Mouse (Mus musculus) hindbrain, embryonic 11.5 days (tissue): ENCODE measurements around the gene Nptxr. TPM values are rescaled to one million over a fixed set of nuclear protein-coding genes. Genes with fewer than 3 reads are reported as not detected.

ENCODE experiments used
- ATAC-seq: fragments of 200-750 bp; cut with Nextera tagmentation; 2 replicates; pipeline ENCODE4 v1.8.0; 2017; ENCODE audit warnings: mild to moderate bottlenecking, moderate TSS enrichment, moderate library complexity; ENCODE audit not compliant: low FRiP score
- DNase-seq: peaks from one replicate; pipeline ENCODE4 v3.0.0-alpha.2; 2015; ENCODE audit warnings: low spot score
- H3K27ac ChIP-seq: fragments of 300-500 bp; sonication (generic); 2 replicates; pipeline ENCODE4 v1.5.1; 2014; ENCODE audit warnings: mild to moderate bottlenecking, low read depth, low read length
- H3K27me3 ChIP-seq: fragments of 300-500 bp; sonication (generic); 2 replicates; pipeline ENCODE4 v1.6.1; 2014; ENCODE audit warnings: mild to moderate bottlenecking, low read length, moderate library complexity, mixed read lengths; ENCODE audit not compliant: control insufficient read depth, insufficient read depth
- H3K36me3 ChIP-seq: fragments of 300-500 bp; sonication (generic); 2 replicates; pipeline ENCODE4 v1.6.1; 2014; ENCODE audit warnings: mild to moderate bottlenecking, low read length, moderate library complexity, mixed read lengths; ENCODE audit not compliant: control insufficient read depth, insufficient read depth
- H3K4me1 ChIP-seq: fragments of 300-500 bp; sonication (generic); replicated peaks from 2 replicates; pipeline ENCODE4 v1.6.1; 2014; ENCODE audit warnings: low read length, mixed read lengths; ENCODE audit not compliant: control insufficient read depth, insufficient read depth
- H3K4me2 ChIP-seq: fragments of 300-500 bp; sonication (generic); replicated peaks from 2 replicates; pipeline ENCODE4 v1.6.1; 2014; ENCODE audit warnings: mild to moderate bottlenecking, low read depth, low read length
- H3K4me3 ChIP-seq: fragments of 300-500 bp; sonication (generic); 2 replicates; pipeline ENCODE4 v1.5.1; 2014; ENCODE audit warnings: low read depth, low read length
- H3K9ac ChIP-seq: fragments of 300-500 bp; sonication (generic); 2 replicates; pipeline ENCODE4 v1.6.1; 2014; ENCODE audit warnings: low read depth, low read length
- H3K9me3 ChIP-seq: fragments of 300-500 bp; sonication (generic); 2 replicates; pipeline ENCODE4 v1.6.1; 2016; ENCODE audit warnings: low read length; ENCODE audit not compliant: control insufficient read depth
- WGBS: fragments of 180-500 bp; shearing (Covaris S2); extraction: QIAGEN DNeasy Blood & Tissue Kit; methylation state at CpG from one replicate; pipeline ENCODE4 v1.1.7; 2014; 5-methylcytosine and 5-hydroxymethylcytosine counted together
- polyA plus RNA-seq: library from polyadenylated mRNA; unstranded; fragments of >200 nt; fragmentation: Nextera tagmentation; extraction: Ambion mirVana; gene quantifications from 2 replicates; pipeline ENCODE4 v1.2.1, GENCODE M21; 2014

The Nptxr gene
- 1.5 and 1.7 TPM in 2 replicates for polyA plus RNA-seq

- Histone ChIP-seq H3K9ac (peak within 1 kb of the TSS; percentile 68), H3K4me2 (peak within 1 kb of the TSS; percentile 91), H3K4me3 (peak within 1 kb of the TSS; percentile 54), H3K4me1 (peaks cover 2% of the 10 kb centered on the region; the same call in 1 of the 2 replicates), H3K36me3 (no peaks in the 10 kb centered on the region), H3K27me3 (peaks cover 46% of the 10 kb centered on the region), H3K9me3 (no peaks in the 10 kb centered on the region), H3K27ac (peak within 1 kb of the TSS; percentile 62)
- ATAC-seq = peak; percentile 84
- DNase-seq = peak; percentile 75
- WGBS = under 1% methylated on average over 68 of the region's 91 CpGs
Measured at GRCm38 (mm10) chr15:79804352-79805071, at the start of gene Nptxr. TSS of gene Nptxr (minus strand) at chr15:79804766.

DNA sequence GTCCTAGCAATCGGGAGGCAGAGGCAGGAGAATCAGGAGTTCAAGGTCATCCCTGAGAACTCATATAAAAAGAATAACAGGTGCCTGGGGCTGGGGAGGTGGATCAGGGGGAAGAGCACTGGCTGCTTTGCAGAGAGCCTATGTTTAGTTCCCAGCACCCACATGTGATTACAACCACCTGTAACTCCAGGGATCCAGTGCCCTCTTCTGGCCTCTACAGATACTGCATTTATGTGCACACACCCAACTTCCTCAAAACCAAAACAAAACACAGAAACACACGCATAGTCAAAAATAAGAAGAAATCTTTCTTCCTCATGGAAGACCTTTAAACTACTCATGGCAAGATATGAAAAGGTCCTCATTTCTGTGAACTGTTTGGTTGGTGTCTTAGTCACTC, 45.6 kb upstream of the Nptxr start:
- H3K27ac ChIP-seq = no peak overlapping the region
- no peaks in the 10 kb centered on the region for H3K36me3 ChIP-seq
- no peaks in the 10 kb centered on the region for H3K9me3 ChIP-seq
- DNase-seq (no peak), ATAC-seq (no peak)
- no peak overlapping the region for H3K4me2 ChIP-seq
- WGBS = 100% methylated on average over 2 of the region's 2 CpGs
- no peak overlapping the region for H3K9ac ChIP-seq
- no peak overlapping the region for H3K4me3 ChIP-seq
- no peaks in the 10 kb centered on the region for H3K27me3 ChIP-seq
- 0 out of 2 replicates have a peak, but pooled peaks cover 2% of the 10 kb centered on the region for H3K4me1 ChIP-seq

GRCm38 (mm10) chr15:79847100-79847499, 42.5 kb upstream of the Nptxr start:
- Histone ChIP-seq H3K27me3 (no peaks in the 10 kb centered on the region), H3K4me3 (no peak overlapping the region), H3K27ac (no peak overlapping the region), H3K4me1 (0 out of 2 replicates have a peak, but pooled peaks cover 2% of the 10 kb centered on the region), H3K36me3 (no peaks in the 10 kb centered on the region), H3K9ac (no peak overlapping the region), H3K9me3 (no peaks in the 10 kb centered on the region), H3K4me2 (no peak overlapping the region)
- WGBS = 24% methylated on average over 5 of the region's 5 CpGs
- ATAC-seq (no peak), DNase-seq (no peak)

DNA sequence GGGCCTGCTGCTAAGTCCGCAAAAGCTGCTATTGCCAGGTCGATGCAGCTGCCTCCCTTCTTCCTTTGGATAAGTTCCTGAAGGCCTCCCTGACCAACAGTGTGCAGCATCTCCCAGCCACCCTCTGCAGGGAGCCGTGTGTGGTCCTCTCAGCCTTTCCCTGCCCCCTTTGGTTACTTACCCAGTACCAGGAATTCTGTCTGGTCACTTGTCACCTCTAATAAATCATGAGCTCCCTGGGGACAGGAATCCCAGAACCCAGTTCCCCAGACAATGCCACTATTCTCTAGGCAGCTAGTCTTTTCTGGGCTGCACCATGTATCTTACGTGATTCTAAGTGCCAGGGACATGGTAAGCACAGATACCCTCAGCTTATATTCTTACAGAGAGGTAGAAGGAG, 41.4 kb upstream of the Nptxr start:
- H3K27ac ChIP-seq = no peak overlapping the region

GRCm38 (mm10) chr15:79842985-79843384, 38.4 kb upstream of the Nptxr start:
- Histone ChIP-seq H3K27me3 (no peaks in the 10 kb centered on the region), H3K9me3 (no peaks in the 10 kb centered on the region), H3K36me3 (no peaks in the 10 kb centered on the region), H3K4me2 (no peak overlapping the region), H3K27ac (no peak overlapping the region), H3K4me3 (no peak overlapping the region), H3K4me1 (0 out of 2 replicates have a peak, but pooled peaks cover 2% of the 10 kb centered on the region), H3K9ac (no peak overlapping the region)
- DNase-seq (no peak), ATAC-seq (no peak)
- 84% methylated on average over 3 of the region's 3 CpGs for WGBS

More for the DNA sequence above, 41.4 kb upstream of the Nptxr start:
- Histone ChIP-seq H3K9ac (no peak overlapping the region), H3K4me3 (no peak overlapping the region), H3K4me2 (no peak overlapping the region), H3K4me1 (0 out of 2 replicates have a peak, but pooled peaks cover 2% of the 10 kb centered on the region), H3K9me3 (no peaks in the 10 kb centered on the region), H3K27me3 (no peaks in the 10 kb centered on the region), H3K36me3 (no peaks in the 10 kb centered on the region)
- no peak for DNase-seq
- WGBS = 71% methylated on average over 4 of the region's 4 CpGs
- no peak for ATAC-seq

DNA sequence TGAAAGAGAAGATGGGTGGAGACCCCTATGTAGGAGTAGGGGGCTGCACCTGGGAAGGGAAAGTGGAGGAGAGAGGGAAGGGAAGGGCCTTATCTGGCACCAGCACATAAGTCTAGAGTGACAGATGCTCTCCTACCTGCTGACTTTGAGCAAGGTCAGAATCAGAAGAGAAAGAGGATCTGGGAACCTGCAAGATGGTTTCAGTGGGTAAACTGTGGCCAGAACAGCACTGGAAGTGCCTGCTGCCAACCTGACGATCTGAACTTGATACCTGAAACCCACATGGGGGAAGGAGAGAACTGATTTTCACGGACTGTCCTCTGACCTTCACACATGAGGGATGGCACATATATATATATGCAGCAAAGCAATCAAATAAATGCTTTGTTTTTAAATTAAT, 35.7 kb upstream of the Nptxr start:
- Histone ChIP-seq H3K9me3 (no peaks in the 10 kb centered on the region), H3K9ac (no peak overlapping the region), H3K4me1 (no peaks in the 10 kb centered on the region), H3K36me3 (no peaks in the 10 kb centered on the region), H3K4me3 (no peak overlapping the region), H3K4me2 (no peak overlapping the region), H3K27me3 (no peaks in the 10 kb centered on the region), H3K27ac (no peak overlapping the region)
- no peak for DNase-seq
- ATAC-seq = no peak
- WGBS = 66% methylated on average over 2 of the region's 2 CpGs

DNA sequence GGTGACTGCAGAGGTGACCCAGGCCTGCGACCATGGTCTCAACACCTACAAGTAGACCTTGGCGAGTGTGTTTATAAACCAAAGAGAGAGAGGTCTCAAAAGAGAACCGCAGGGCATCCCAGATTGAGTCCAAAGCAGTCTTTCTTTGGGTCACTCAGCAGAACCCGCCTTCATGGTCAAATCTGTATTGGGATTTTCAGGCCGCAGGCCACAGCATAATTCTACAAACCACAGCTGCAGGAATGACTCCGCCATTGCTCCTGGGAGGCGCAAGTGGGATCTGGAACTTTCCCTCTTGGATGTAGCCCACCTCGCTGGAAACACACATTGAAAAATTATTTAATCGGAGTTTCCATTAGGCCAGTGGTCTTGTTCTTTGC, 30.3 kb upstream of the Nptxr start:
- 53% methylated on average over 9 of the region's 9 CpGs for WGBS
- Histone ChIP-seq H3K4me2 (peak overlapping the region; percentile 86), H3K4me1 (peaks cover 6% of the 10 kb centered on the region; the same call in 1 of the 2 replicates)

GRCm38 (mm10) chr15:79834130-79834880, 29.7 kb upstream of the Nptxr start, which contains the start of the genes Npcd and Cbx6:
TSS of gene Npcd (minus strand) at chr15:79834237.
TSS of gene Cbx6 (minus strand) at chr15:79834688.
- peak; percentile 99 for DNase-seq
- under 1% methylated on average over 51 of the region's 58 CpGs for WGBS
- no peaks in the 10 kb centered on the region for H3K36me3 ChIP-seq
- H3K4me1 ChIP-seq = peaks cover 6% of the 10 kb centered on the region; the same call in 1 of the 2 replicates
- ATAC-seq = peak; percentile 89
- no peaks in the 10 kb centered on the region for H3K27me3 ChIP-seq
- no peaks in the 10 kb centered on the region for H3K9me3 ChIP-seq
- H3K4me3 ChIP-seq = peak within 1 kb of the TSS; percentile 70
- H3K4me2 ChIP-seq = peak within 1 kb of the TSS; percentile 86
- peak within 1 kb of the TSS; percentile 81 for H3K9ac ChIP-seq
- H3K27ac ChIP-seq = peak within 1 kb of the TSS; percentile 87

More for the DNA sequence above, 30.3 kb upstream of the Nptxr start:
- H3K4me3 ChIP-seq = no peak overlapping the region; the same call in 1 of the 2 replicates
- H3K9ac ChIP-seq = peak overlapping the region; percentile 21; the same call in 1 of the 2 replicates
- peak overlapping the region; percentile 87 for H3K27ac ChIP-seq
- DNase-seq (no peak), ATAC-seq (no peak)
- H3K27me3 ChIP-seq = no peaks in the 10 kb centered on the region
- H3K9me3 ChIP-seq = no peaks in the 10 kb centered on the region
- no peaks in the 10 kb centered on the region for H3K36me3 ChIP-seq
